Mouse (Mus musculus) T-helper 1 cell (primary cell): ENCODE results near the gene Adad2.

Source experiments
- in situ Hi-C: fragments of 300-600 bp; cut with MboI, MseI; formaldehyde crosslinking; loops from one replicate; pipeline ENCODE4 v1.15.1; 2025; ENCODE audit warnings: high pct_unique_total_duplicates

The Adad2 gene

DNA sequence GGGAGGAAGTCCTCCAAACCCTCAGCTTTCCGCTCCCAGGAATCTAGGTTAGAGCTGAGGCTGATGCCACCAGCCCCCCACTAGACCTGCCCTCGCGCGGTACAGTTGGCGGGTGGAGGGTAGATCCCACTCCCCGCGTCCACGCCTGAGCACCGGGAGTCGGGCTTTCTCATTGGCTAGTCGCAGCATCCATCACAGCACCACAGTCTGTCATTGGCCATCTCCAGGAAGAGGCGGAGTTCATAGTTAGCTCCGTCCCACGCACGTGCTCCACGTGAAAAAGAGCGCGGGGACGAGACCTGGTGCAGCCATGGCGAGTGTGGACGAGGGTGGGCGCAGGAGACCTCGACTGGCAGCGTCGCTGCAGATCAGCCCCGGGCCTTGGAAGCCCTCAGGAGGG, at the start of gene Adad2:
TSS of gene Adad2 (plus strand) at position 277 of the 400 bp plus-strand sequence.
- in situ Hi-C loops: no loop called here

DNA sequence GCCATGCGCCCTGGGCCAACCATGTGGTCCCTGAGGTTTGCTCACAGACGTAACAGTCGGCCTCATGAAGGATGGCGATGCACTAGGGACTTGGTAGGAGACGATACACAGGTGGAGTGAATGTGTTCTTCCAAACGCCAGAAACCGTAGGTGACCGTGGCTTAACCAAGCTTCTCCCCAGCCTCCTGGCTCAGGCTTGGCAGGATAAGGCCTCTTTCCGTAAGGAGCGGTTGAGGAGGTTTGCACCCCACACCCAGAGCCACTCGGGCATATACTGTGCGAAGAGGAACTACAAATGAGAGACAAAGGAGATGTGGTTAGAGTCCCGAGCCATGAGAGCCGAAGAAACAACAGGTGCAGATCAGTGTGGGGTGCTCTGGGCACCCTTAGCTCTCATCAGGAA, 48.7 kb upstream of the Adad2 start:
- in situ Hi-C loops: no loop called here

DNA sequence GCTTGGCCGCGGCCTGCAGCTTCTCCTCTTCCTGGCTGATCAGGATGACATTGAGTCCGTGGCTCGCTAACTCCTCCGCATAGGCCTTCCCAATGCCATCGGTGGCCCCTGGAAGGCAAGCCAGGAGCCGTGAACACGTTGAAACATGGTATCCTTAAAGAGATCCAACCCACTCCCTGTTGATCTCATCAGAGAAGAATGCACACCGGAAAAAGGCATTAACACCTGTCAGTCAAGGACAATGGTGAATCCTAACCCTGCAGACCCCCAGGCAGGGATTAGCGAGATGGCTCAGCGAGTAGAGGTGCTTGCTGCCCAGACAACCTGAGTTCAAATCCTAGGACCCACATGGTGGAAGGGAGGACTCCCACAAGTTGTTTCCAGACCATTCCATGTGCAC, 46.2 kb upstream of the Adad2 start:
- in situ Hi-C loops: no loop called here

DNA sequence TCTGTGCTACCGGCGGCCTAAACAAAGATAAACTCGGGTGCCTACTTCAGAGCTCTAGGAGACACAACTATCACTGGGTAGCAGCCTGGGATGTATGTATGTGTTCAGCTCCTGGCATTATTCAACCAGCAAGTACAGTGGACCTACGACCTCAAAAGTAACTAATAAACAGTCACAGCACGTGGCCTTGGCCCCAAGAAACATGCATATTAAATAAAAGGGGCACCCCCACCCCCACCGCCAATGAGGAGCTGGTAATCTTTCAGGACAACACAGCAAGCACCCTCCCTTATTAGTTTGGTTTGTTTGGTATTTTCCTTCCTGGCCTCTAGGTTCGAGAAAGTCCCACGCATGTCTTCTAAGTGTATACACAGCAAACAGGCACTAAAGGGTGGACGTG, 44.3 kb upstream of the Adad2 start:
- in situ Hi-C loops: no loop called here

DNA sequence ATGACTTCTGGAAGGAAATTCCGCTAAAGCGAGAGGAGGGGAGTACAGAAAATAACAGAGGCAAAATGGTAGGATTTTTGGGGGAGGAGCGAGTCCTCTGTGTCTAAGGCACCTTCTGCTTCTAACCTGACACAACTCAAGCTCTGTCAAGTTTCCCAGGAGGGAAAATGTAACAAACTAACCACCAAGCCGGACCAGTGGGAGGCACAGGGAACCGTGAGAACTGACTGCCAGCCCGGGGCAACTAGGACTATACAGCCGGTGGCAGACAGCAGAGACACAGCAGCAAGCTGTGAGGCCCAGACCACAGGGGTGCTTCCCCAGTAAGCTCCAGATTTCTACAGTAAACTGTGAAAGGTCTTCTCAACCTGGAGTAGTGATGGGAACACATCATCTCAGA, 43.6 kb upstream of the Adad2 start:
- in situ Hi-C loops: no loop called here

DNA sequence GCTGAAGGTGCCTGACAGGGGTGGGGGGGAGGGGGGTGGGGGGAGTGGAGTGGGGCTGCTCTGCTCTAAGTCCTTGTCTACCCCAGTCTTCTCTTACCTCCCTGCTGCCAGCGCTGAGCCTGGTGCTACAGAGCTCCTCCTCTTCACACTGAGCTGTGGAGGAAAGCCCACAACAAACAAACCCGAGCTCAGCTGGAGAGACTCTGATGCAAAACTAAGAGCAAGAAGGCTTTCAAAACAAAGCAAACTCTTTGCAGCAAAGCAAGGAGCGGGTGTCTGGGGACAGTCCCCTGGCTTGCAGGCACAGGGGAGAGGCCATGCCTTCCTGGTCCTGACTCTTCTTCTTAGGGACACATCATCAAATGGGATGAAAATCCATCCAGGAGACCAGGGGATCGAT, 42.7 kb upstream of the Adad2 start:
- in situ Hi-C loops: no loop called here

DNA sequence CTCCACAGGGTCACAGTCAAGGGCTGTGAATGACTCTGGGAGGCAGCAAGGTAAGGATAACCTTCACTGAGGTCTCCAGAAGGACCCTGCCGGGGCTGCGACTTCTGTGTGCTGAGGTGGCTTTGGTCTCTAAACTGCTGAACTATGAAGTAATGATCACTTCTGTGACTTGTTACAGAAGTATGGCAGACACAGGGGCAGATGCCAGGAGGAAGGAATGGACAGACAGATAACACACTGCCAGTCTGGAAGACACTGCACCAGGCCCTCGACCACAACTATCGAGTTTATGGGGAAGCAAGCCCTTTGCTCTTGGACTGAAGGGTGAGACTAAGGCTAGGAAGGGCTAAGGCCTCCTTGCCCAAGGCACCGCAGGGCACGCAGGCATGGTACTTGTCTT, 41.4 kb upstream of the Adad2 start:
- in situ Hi-C loops: no loop called here

DNA sequence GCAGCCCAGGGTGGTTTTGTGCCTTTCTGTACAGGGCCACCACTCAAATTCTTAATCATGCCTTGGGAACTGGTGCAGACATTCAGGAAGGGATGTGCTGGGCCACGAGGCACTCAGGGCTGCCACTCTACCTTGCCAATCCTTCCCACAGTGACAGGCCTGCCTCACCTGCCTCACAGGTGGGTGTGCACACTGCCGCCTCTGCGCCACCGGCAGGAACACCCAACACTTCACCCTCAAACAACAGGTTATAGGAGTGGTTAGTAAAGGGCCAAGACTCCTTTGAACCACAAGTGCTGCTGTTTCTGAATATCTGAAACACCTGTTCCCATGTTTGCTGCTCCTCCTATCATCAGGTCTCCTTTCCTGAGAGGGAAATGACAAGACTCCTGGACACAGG, 40.1 kb upstream of the Adad2 start:
- in situ Hi-C loops: no loop called here

DNA sequence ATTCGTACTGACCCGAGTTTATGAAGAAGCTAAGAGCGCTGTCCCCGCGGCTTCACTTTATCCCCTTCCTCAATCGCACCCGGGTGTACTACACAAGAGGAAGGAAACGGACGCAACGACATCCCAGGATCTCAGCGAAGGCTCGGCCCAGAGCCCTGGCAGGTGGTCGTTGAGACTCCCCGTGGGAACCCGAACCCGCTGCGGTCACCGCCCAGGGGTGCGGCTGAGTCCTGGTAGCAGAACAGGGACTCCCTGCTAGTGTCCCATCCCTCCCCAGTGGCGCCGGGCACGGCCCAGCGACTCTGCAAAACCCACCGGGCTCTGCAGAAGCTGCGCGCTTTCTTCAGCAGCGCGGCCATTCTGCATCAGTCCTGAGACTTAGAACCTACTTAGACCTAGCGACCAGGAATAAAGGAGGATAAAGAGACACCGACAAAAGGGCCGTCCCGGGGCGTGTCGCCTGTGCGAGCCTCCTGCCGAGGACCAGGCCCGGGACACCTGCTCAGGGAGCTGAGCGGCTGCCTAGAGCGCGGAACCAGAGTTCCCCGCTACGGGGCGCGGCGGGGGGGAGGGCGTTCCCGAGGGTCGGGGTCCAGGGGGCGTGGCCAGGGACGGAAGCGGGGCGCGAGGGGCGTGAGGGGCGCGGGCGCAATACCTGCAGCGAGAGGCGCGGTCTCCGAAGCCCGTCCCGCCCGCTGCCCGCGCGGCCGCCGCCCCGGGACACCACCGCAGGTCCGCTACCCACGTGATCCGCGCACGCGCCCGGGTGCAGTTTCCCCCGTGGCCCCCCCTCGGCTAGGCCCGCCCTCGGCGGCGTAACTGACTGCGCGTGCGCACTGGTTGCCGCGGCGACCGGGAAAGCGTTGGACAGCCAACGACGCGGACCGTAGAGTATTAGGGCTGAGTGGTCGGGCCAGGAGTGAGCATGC, 37.8 kb upstream of the Adad2 start, which contains the start of the genes Hsdl1 and Dnaaf1:
TSS of gene Hsdl1 (minus strand) at position 747 of the 929 bp plus-strand sequence.
TSS of gene Dnaaf1 (plus strand) at position 799 of the 929 bp plus-strand sequence.
- in situ Hi-C loops: no loop called here

DNA sequence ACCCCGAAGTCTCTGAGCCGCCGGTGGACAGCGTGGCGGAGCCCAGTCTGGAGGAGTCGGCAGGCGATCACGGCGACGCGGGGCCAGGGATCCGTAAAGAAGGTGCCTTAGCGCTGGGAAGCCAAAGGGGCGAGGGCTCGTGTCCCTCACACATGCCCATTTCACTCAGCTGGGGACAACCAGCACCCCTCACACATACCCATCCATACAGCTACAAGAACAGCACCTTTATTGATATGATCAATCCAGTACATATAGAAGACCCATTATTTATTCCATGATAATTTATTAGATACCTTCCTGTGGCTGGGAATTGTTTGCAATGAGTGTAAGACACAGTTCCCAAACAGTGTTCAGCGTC, 37.2 kb upstream of the Adad2 start:
- in situ Hi-C loops: no loop called here

DNA sequence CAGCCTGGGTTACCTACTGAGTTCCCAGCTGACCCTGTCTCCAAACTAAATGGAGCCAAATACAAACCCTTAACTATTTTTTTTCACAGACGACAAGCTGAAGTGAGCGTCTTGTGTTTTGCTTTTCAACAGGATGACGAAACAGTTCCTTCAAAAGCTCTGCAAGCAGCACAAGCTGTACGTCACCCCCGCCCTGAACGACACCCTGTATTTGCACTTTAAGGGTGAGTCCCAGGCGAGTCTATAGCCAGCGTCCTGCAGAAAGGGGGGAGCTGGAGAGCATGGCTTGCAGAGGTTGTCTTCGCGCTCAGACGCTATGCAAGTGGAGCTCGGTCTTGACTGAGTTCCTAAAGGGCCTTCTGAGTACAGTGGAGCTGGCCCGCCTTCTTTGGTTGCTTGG, 33.5 kb upstream of the Adad2 start:
- in situ Hi-C loops: no loop called here

DNA sequence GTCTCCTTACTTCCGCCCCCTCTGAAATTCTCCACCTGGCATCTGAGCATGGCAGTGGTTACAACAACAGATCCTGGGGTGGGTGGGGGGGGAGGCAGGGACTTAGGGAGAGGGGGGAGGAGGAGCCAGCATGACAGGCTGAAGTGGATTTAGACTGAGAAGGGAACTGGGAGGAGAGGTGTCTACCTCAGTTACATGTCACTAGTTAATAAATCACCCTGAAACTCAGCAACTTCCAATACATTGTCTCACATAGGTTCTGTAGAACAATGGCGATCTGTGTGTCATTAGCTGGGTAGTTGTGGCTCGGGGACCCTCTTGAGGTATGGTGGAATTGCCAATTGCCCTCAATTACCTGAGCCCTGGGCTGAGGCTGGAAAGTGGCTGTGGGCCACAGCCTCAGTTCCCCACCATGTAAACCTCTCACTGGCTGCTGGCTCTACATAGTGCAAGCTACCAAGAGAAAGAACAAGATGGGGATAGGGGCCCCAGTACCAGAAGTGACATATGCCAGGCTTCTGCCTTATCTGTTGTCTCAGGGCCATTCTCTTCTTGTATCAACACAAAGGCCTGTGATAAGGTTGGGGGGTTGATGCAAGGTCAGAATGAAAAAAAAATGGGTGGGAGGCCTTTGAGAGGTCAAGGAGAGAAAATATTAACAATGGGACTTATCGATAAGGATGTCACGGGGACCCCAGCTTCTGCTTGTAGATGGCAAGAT, 31.9 kb upstream of the Adad2 start:
- in situ Hi-C loops: no loop called here

DNA sequence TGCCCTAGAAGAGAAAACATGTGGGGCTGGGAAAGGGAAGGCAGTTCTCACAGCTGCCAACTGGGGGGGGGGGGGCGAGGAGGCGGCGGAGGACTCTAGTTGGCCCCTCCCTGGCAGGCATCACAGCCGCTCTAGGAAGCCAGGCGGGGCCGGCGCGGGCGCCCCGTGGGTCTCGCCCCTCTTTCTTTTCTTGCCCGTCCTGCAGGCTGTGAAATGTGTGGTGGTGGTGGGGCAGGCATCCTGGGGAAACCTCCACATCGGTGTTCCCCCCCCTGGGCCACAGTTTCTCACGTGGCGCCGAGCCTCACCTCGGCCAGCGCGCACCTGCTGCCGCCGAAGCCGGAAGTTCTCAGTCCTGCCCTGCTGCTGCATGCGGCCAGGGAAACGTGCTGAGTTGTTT, 26.6 kb upstream of the Adad2 start:
- in situ Hi-C loops: no loop called here

DNA sequence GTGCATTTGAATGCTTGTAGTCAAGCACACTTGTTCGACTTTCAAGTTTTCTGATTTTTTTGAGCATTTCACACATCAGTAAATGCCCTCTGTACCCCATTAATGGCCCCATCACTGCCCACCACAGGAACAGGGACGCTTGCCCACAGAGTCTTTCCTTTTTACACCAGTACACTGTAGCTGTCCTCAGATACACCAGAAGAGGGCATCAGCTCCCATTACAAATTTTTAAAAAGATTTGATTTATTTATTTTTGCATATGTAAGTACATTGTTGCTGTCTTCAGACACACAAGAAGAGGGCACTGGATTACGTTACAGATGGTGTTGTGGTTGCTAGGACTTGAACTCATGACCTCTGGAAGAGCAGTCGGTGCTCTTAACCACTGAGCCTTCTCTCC, 24.2 kb upstream of the Adad2 start:
- in situ Hi-C loops: no loop called here

DNA sequence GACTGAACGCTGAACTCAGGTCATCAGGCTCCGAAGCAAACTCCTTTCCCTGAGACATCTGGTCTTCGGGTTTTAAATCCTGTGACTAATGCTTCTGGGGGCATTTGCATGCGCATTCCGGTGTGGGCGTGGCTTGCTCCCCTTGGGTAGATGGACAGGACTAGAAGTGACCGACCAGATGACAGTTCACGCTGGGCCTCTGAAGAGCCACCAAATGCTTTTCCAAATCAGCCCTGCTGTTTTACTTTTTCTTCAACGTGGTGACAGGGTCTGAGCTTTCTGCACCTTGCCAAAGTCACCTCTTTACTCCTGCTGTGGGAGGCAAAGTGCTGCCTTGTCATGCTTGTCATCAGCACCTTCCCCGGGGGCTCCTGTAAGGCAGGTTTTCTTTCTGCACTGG, 23.7 kb upstream of the Adad2 start:
- in situ Hi-C loops: no loop called here

DNA sequence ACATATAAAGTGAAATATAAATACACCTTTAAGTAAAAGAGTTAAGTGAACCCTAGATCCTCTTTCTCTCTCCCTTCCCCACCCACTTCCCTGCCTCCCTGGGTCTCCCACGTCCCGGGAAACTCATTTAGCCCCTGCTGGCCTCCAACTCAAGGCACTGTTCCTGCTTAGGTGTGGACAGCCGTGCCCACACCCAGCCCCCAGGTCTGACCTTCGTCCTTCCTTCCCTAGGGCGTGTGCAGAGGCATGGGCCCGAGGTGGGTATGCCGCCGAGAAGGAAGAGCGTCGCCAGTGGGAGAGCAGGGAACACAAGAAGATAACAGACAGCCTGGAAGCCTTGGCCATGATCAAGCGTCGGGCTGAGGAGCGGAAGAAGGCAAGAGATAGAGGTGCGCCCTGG, 22.2 kb upstream of the Adad2 start:
- in situ Hi-C loops: no loop called here

DNA sequence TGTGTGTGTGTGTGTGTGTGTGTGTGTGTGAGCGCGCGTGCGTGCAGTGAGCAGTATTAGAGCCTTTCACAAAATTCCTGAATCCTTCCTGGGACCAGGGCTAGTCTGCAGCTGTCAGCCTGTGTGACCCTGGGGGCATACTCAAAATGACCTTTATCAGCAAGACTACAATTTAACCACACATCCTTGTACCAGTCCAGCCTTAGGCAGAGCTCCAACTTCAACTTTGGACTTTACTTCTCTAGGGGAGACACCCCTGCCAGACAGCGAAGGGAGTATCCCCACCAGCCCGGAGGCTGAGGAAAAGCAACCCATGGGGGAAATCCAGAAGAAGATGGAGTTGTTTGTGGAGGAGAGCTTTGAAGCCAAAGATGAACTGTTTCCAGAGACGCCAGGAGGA, 21.1 kb upstream of the Adad2 start:
- in situ Hi-C loops: no loop called here

DNA sequence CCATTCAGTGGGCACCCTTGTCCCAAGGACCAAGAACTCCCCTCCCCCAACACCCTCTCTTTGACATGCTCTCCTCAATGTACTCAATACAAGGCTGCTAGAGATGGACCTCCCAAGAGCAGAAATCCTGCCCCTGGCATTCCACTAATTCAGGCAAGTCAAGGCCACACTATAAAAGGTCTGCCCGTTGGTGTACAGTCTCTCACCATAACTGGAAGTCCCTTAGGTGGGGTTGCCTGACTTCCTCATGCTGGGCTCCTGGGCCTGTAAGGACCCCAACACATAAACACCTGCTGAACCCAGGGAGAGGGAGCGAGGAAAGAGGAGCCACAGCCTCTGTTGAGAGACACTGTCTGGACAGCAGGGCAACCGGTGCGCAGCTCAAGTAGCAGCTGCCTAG, 8.8 kb upstream of the Adad2 start:
- in situ Hi-C loops: no loop called here

DNA sequence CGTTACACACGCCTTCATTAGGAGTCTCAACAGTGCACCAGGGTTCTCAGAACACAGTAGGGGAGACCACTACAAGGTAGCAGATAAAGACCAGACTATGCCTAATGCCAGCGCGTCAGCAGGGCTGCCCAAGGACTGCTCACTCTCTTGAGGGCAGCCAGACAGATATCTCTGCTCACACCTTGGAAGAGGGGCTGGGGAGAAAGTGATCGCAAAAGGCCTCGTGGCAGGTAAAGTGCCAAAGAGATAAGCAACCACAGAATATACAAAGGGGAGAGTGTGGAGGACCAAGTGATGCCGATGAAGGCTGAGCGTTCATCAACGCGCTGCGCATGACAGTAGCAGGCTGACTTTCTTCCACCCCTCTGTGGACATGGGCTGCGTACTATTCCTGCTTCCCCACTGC, 8.1 kb upstream of the Adad2 start:
- in situ Hi-C loops: no loop called here

DNA sequence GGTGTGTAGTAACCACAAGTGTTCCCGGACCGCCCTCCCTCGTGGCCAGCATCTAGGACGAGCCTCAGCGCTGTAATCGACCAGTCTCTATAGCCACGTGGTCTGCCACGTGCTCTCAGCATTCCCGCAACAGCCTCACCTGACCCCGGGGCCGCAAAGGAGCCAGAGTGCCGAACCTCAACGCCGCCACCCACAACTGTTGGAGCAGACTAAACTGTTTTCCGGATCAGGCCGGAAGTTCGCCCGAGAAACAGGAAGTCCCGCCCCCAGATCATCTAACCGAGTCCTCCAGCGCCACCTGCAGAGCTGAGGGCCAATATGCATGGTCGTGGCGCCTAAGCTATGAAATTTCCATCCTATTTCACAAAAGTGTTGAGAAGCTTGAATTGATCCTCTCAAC, 7.6 kb upstream of the Adad2 start, which contains the start of gene Taf1c:
TSS of gene Taf1c (minus strand) at position 227 of the 400 bp plus-strand sequence.
- in situ Hi-C loops: loop anchor here (5.0 kb wide), 1 partner anchor 158 kb away; the partner anchor contains the start of gene Necab2

DNA sequence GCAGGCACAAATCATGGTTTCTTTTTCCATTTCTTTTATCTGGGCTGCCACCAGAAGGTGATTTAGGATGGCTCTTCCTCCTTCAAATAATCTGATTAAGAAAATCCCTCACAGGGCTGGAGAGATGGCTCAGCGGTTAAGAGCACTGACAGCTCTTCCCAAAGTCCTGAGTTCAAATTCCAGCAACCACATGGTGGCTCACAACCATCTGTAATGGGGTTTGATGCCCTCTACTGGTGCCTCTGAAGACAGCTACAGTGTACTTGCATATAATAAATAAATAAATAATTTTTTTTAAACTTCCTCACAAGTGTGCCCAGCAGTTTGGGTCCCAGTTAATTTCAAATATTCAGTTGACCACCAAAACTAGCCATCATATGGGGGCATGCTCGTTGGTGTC, 6.3 kb upstream of the Adad2 start:
- in situ Hi-C loops: loop anchor here (5.0 kb wide), 1 partner anchor 159 kb away; the partner anchor contains the start of gene Necab2

DNA sequence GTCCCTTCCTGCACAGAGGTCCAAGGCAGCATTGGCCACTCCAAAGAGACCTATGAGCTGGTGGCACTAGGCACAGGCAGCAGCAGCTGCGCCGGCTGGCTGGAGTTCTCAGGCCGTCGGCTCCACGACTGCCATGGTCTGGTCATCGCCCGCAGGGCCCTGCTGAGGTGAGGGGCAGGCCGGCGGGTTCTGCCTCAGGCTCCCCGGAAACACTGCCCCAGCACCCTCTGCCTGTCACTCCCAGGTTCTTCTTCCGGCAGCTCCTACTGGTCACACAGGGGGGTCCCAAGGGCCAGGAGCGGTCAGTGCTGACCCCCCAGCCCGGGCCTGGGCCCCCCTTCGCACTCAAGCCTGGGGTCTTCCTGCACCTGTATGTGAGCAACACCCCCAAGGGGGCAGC, 2.5 kb downstream of the Adad2 start:
- in situ Hi-C loops: no loop called here

DNA sequence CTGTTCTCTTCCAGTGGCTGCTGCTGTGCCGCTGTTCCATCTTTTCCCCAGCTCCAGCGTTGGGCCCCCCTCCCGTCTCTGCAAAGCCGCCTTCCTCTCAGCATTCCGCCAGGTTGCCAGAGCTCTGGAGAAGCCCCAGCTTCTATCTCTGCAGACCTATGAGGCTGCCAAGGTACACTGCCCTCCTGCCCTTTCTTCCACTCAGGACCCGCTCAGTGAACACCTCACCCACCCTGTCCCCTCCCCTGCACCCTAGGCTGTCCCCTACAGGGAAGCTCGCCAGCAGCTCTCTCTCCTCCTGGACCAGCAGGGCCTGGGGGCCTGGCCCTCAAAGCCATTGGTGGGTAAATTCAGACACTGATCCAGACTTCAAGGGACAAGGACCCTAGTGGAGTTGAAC, 3.8 kb downstream of the Adad2 start:
- in situ Hi-C loops: no loop called here
